Mouse (Mus musculus) brain, embryonic 14.5 days (tissue): Measurements from ENCODE around the gene Kcnk10.

Experiments
- CTCF ChIP-seq: fragments of 200-500 bp; IDR thresholded peaks from 2 replicates; pipeline ENCODE4 v1.5.1; 2012; ENCODE audit warnings: inconsistent platforms, mild to moderate bottlenecking, moderate library complexity, borderline replicate concordance; ENCODE audit not compliant: insufficient read depth, insufficient read length; ENCODE audit errors: extremely low read depth
- POLR2A ChIP-seq: fragments of 200-500 bp; IDR thresholded peaks from 2 replicates; pipeline ENCODE4 v1.6.1; 2012; ENCODE audit warnings: mild to moderate bottlenecking, inconsistent platforms, borderline replicate concordance; ENCODE audit not compliant: poor library complexity, insufficient read depth, insufficient read length, severe bottlenecking; ENCODE audit errors: extremely low read depth

GRCm38 (mm10) chr12:98610341-98610740 lies 32.2 kb upstream of the Kcnk10 start:
- no peak for TF ChIP-seq POLR2A
- TF ChIP-seq CTCF, result no peak
